16 mouse cellular contexts compared by ENCODE assay signal in genomic region chr4:154293735-154294201, GRCm38 (mm10). TPM values are rescaled to one million over a fixed set of nuclear protein-coding genes. Genes with fewer than 3 reads are reported as not detected.
DNase-seq lines count a peak whose midpoint lies in the region; ATAC-seq and TF ChIP-seq lines count a peak whose summit lies in the region.
"Had no signal": no experiment of that assay in that cellular context is flagged by ENCODE, and none has a peak within 500 bp of the region (broad histone marks: within the 10 kb centered on the region; RNA-seq: fewer than 3 reads in every experiment).

No protein-coding gene starts in this region.

- no peak overlapping the region for H3K4me2 ChIP-seq in heart, postnatal 0 days (ENCODE audit: low read depth, low read length)
- H3K4me2 ChIP-seq in embryonic facial prominence, embryonic 15.5 days (replicated peaks) = no peak overlapping the region
- H3K4me2 ChIP-seq in kidney, embryonic 15.5 days = peak overlapping the region; percentile 28
- H3K4me2 ChIP-seq in liver, embryonic 15.5 days = no peak overlapping the region
- H3K4me2 ChIP-seq: embryonic facial prominence, embryonic 12.5 days had no signal

- WGBS in heart, postnatal 0 days = 31% methylated on average over 4 of the region's 4 CpGs
- 28% methylated on average over 4 of the region's 4 CpGs for WGBS in embryonic facial prominence, embryonic 15.5 days
- 36% methylated on average over 4 of the region's 4 CpGs for WGBS in kidney, embryonic 15.5 days
- 44% methylated on average over 4 of the region's 4 CpGs for WGBS in liver, embryonic 15.5 days (ENCODE audit: insufficient replicate concordance)

- no peaks in the 10 kb centered on the region for H3K9me3 ChIP-seq in heart, postnatal 0 days (replicated peaks; ENCODE audit: control insufficient read depth, low read length)
- H3K9me3 ChIP-seq in embryonic facial prominence, embryonic 15.5 days (replicated peaks) = no peaks in the 10 kb centered on the region
- H3K9me3 ChIP-seq in kidney, embryonic 15.5 days (replicated peaks) = no peaks in the 10 kb centered on the region
- no peaks in the 10 kb centered on the region for H3K9me3 ChIP-seq in liver, embryonic 15.5 days (replicated peaks)
- H3K9me3 ChIP-seq: embryonic facial prominence, embryonic 12.5 days had no signal

- TF ChIP-seq EP300 in heart, postnatal 0 days (IDR thresholded peaks at IDR 0.05; ENCODE audit: low read depth) = no peak

- H3K4me3 ChIP-seq in heart, postnatal 0 days (ENCODE audit: low read depth, low read length) = no peak overlapping the region
- H3K4me3 ChIP-seq in embryonic facial prominence, embryonic 15.5 days (replicated peaks) = no peak overlapping the region
- no peak overlapping the region for H3K4me3 ChIP-seq in kidney, embryonic 15.5 days (replicated peaks)
- H3K4me3 ChIP-seq in liver, embryonic 15.5 days (replicated peaks) = no peak overlapping the region
- H3K4me3 ChIP-seq: embryonic facial prominence, embryonic 12.5 days had no signal

- H3K27me3 ChIP-seq in heart, postnatal 0 days (ENCODE audit: control insufficient read depth, insufficient read depth, low read length) = no peaks in the 10 kb centered on the region
- H3K27me3 ChIP-seq in embryonic facial prominence, embryonic 15.5 days = 0 out of 2 replicates have a peak, but pooled peaks cover under 1% of the 10 kb centered on the region
- H3K27me3 ChIP-seq in kidney, embryonic 15.5 days = peaks cover 10% of the 10 kb centered on the region
- H3K27me3 ChIP-seq in liver, embryonic 15.5 days = peaks cover 11% of the 10 kb centered on the region

- no peak overlapping the region for H3K9ac ChIP-seq in heart, postnatal 0 days (replicated peaks; ENCODE audit: low read depth, low read length)
- no peak overlapping the region for H3K9ac ChIP-seq in embryonic facial prominence, embryonic 15.5 days
- no peak overlapping the region for H3K9ac ChIP-seq in kidney, embryonic 15.5 days
- H3K9ac ChIP-seq in liver, embryonic 15.5 days = no peak overlapping the region
- H3K9ac ChIP-seq: embryonic facial prominence, embryonic 12.5 days had no signal

- no peak for TF ChIP-seq CTCF in heart, postnatal 0 days (IDR thresholded peaks at IDR 0.05; ENCODE audit: low read depth)

- 0 out of 2 replicates have a peak overlapping the region, but pooled peaks have one; percentile 30 for H3K27ac ChIP-seq in heart, postnatal 0 days (ENCODE audit: low read depth)
- H3K27ac ChIP-seq in embryonic facial prominence, embryonic 15.5 days (replicated peaks) = peak overlapping the region; percentile 22; the same call in 1 of the 2 replicates
- H3K27ac ChIP-seq in kidney, embryonic 15.5 days = peak overlapping the region; percentile 85
- H3K27ac ChIP-seq in liver, embryonic 15.5 days (replicated peaks) = peak overlapping the region; percentile 53

- H3K4me1 ChIP-seq in heart, postnatal 0 days (ENCODE audit: control insufficient read depth, insufficient read depth) = peaks cover 12% of the 10 kb centered on the region
- H3K4me1 ChIP-seq in embryonic facial prominence, embryonic 15.5 days = peaks cover 12% of the 10 kb centered on the region
- H3K4me1 ChIP-seq in kidney, embryonic 15.5 days = peaks cover 61% of the 10 kb centered on the region
- peaks cover 6% of the 10 kb centered on the region; the same call in 1 of the 2 replicates for H3K4me1 ChIP-seq in liver, embryonic 15.5 days (replicated peaks)

- DNase-seq in heart, postnatal 0 days (ENCODE audit: low spot score) = no peak
- DNase-seq in heart, adult 8-10 months (ENCODE audit: low spot score) = no peak
- DNase-seq in B cell, adult 2 months = no peak
- DNase-seq in adrenal gland, postnatal 36 days = no peak
- DNase-seq in layer of hippocampus, adult 11-12 months (ENCODE audit: low spot score) = no peak
- DNase-seq: gastrocnemius, postnatal 25 days; midbrain, embryonic 14.5 days; thymus, postnatal 25 days had no signal

- ATAC-seq in heart, postnatal 0 days (ENCODE audit: insufficient read depth, low read depth) = peak; percentile 53; the same call in 1 of the 2 replicates
- no peak for ATAC-seq in embryonic facial prominence, embryonic 15.5 days (ENCODE audit: insufficient number of reproducible peaks, low FRiP score, low TSS enrichment, low read depth)
- peak; percentile 61 for ATAC-seq in kidney, embryonic 15.5 days (replicated peaks; ENCODE audit: low FRiP score)
- ATAC-seq in liver, embryonic 15.5 days (ENCODE audit: insufficient read depth) = no peak

- H3K36me3 ChIP-seq in heart, postnatal 0 days (replicated peaks; ENCODE audit: control insufficient read depth, insufficient read depth, low read length) = no peaks in the 10 kb centered on the region
- H3K36me3 ChIP-seq in embryonic facial prominence, embryonic 15.5 days = no peaks in the 10 kb centered on the region
- H3K36me3 ChIP-seq in kidney, embryonic 15.5 days = 0 out of 2 replicates have a peak, but pooled peaks cover 11% of the 10 kb centered on the region
- no peaks in the 10 kb centered on the region for H3K36me3 ChIP-seq in liver, embryonic 15.5 days (replicated peaks)
- H3K36me3 ChIP-seq: embryonic facial prominence, embryonic 12.5 days had no signal

RNA-seq across cellular contexts. Expression of gene Arhgef16, which starts 7.7 kb away (rescaled TPM):
- total RNA-seq in heart, postnatal 0 days (2014; rRNA removed; ENCODE audit: low replicate concordance) = 2.6 and 3.5 TPM in 2 replicates
- polyA plus RNA-seq in heart, postnatal 0 days (2015; fragmentation: Nextera tagmentation; extraction: Ambion mirVana) = 0.49 and 0.62 TPM in 2 replicates
- 1 to 10 TPM in 1 of 4 experiments, under 1 TPM in 3; 0.47 to 1.2 (median 0.53) TPM for total RNA-seq in heart, adult 8-10 months (2022)
- polyA plus RNA-seq in embryonic facial prominence, embryonic 15.5 days (2015; fragmentation: Nextera tagmentation; extraction: Ambion mirVana) = 7.5 and 7.7 TPM in 2 replicates
- 32.2 and 34.2 TPM in 2 replicates for polyA plus RNA-seq in kidney, embryonic 15.5 days (2015; fragmentation: Nextera tagmentation; extraction: Ambion mirVana)
- 4.9 and 5.6 TPM in 2 replicates for polyA plus RNA-seq in liver, embryonic 15.5 days (2015; fragmentation: Nextera tagmentation; extraction: Ambion mirVana)
- under 1 TPM; 0.13 to 0.59 TPM for total RNA-seq in adrenal gland, postnatal 36 days (2021)

RNA-seq across cellular contexts. Expression of gene B230104I21Rik, which starts 42.2 kb away (rescaled TPM):
- not detected in 2 replicates for total RNA-seq in heart, postnatal 0 days (2014; rRNA removed; ENCODE audit: low replicate concordance)
- not detected in 2 replicates for polyA plus RNA-seq in heart, postnatal 0 days (2015; fragmentation: Nextera tagmentation; extraction: Ambion mirVana)
- not detected for total RNA-seq in heart, adult 8-10 months (2022)
- not detected in 2 replicates for polyA plus RNA-seq in embryonic facial prominence, embryonic 15.5 days (2015; fragmentation: Nextera tagmentation; extraction: Ambion mirVana)
- polyA plus RNA-seq in kidney, embryonic 15.5 days (2015; fragmentation: Nextera tagmentation; extraction: Ambion mirVana) = not detected in 2 replicates
- not detected in 2 replicates for polyA plus RNA-seq in liver, embryonic 15.5 days (2015; fragmentation: Nextera tagmentation; extraction: Ambion mirVana)
- total RNA-seq in adrenal gland, postnatal 36 days (2021) = not detected
- total RNA-seq: gastrocnemius, postnatal 25 days; left cerebral cortex, postnatal 36 days; neutrophil, adult 5-6 weeks had no signal
- polyA plus RNA-seq: embryonic facial prominence, embryonic 12.5 days; large intestine, adult 2 months; midbrain, embryonic 14.5 days; spleen, adult 2 months had no signal

Comparison
In these comparisons a context has a peak if more than half of its experiments do, and no peak if none do; other contexts are left out.
1. ATAC-seq: peak in heart, postnatal 0 days (single experiment) and kidney, embryonic 15.5 days (single experiment); none in embryonic facial prominence, embryonic 15.5 days (single experiment) and liver, embryonic 15.5 days (single experiment).
2. H3K27ac ChIP-seq: peak in every context shown above with its lines; median percentile 85 in kidney, embryonic 15.5 days; 53 in liver, embryonic 15.5 days; 30 in heart, postnatal 0 days; 22 in embryonic facial prominence, embryonic 15.5 days.